Mouse (Mus musculus): ENCODE data around the gene Sufu.

Gene Sufu

GRCm38 (mm10) chr19:46433712-46434111 is 37.0 kb downstream of the Sufu start:
- no peak for DNase-seq (ENCODE audit: low spot score in 2 of 2)

- DNase-seq (ENCODE audit: low spot score in 2 of 2): no peak
Observed at GRCm38 (mm10) chr19:46434148-46434547, 37.5 kb downstream of the Sufu start.

- no peak for DNase-seq (ENCODE audit: low spot score in 2 of 2)
Observed at GRCm38 (mm10) chr19:46434591-46434990, 37.9 kb downstream of the Sufu start.

- no peak for DNase-seq (ENCODE audit: low spot score in 2 of 2)
Observed at GRCm38 (mm10) chr19:46435492-46435891, 38.8 kb downstream of the Sufu start.

- DNase-seq (ENCODE audit: low spot score in 2 of 2): no peak
Observed at GRCm38 (mm10) chr19:46443509-46443908, 46.8 kb downstream of the Sufu start.

GRCm38 (mm10) chr19:46444209-46444608 is 47.5 kb downstream of the Sufu start:
- DNase-seq (ENCODE audit: low spot score in 2 of 2): peak; percentile 73

GRCm38 (mm10) chr19:46445641-46446040 is 48.9 kb downstream of the Sufu start:
- DNase-seq (ENCODE audit: low spot score in 2 of 2): no peak

- DNase-seq (ENCODE audit: low spot score in 2 of 2): no peak
Observed at GRCm38 (mm10) chr19:46446436-46447020, 49.8 kb downstream of the Sufu start.

GRCm38 (mm10) chr19:46447110-46447509 is 50.4 kb downstream of the Sufu start:
- no peak for DNase-seq (ENCODE audit: low spot score in 2 of 2)

GRCm38 (mm10) chr19:46447911-46448310 is 51.2 kb downstream of the Sufu start:
- DNase-seq (ENCODE audit: low spot score in 2 of 2): no peak

- no peak for DNase-seq (ENCODE audit: low spot score in 2 of 2)
Observed at GRCm38 (mm10) chr19:46449261-46450005, 52.7 kb downstream of the Sufu start.

GRCm38 (mm10) chr19:46452052-46452827 is 55.5 kb downstream of the Sufu start:
- DNase-seq (ENCODE audit: low spot score in 2 of 2): peak; percentile 69 to 73

- DNase-seq (ENCODE audit: low spot score in 2 of 2): no peak
Observed at GRCm38 (mm10) chr19:46452916-46453315, 56.2 kb downstream of the Sufu start.

GRCm38 (mm10) chr19:46454126-46454880 is 57.6 kb downstream of the Sufu start:
- no peak for DNase-seq (ENCODE audit: low spot score in 2 of 2)

- DNase-seq (ENCODE audit: low spot score in 2 of 2): peak; percentile 63 to 76
Observed at GRCm38 (mm10) chr19:46455032-46455431, 58.3 kb downstream of the Sufu start.

GRCm38 (mm10) chr19:46455556-46455955 is 58.9 kb downstream of the Sufu start:
- DNase-seq (ENCODE audit: low spot score in 2 of 2): no peak

GRCm38 (mm10) chr19:46456018-46456735 is 59.5 kb downstream of the Sufu start:
- DNase-seq (ENCODE audit: low spot score in 2 of 2): no peak

- peak; percentile 44 to 53 for DNase-seq (ENCODE audit: low spot score in 2 of 2)
Observed at GRCm38 (mm10) chr19:46457798-46458197, 61.1 kb downstream of the Sufu start.

- no peak for DNase-seq (ENCODE audit: low spot score in 2 of 2)
Observed at GRCm38 (mm10) chr19:46459256-46459655, 62.6 kb downstream of the Sufu start.

- DNase-seq (ENCODE audit: low spot score in 2 of 2): peak; percentile 75 to 84
Observed at GRCm38 (mm10) chr19:46459889-46460288, 63.2 kb downstream of the Sufu start.

GRCm38 (mm10) chr19:46462574-46462973 is 65.9 kb downstream of the Sufu start:
- no peak for DNase-seq (ENCODE audit: low spot score in 2 of 2)
